Mouse (Mus musculus): ENCODE results near the gene Mrps27.

Mrps27 gene

DNA sequence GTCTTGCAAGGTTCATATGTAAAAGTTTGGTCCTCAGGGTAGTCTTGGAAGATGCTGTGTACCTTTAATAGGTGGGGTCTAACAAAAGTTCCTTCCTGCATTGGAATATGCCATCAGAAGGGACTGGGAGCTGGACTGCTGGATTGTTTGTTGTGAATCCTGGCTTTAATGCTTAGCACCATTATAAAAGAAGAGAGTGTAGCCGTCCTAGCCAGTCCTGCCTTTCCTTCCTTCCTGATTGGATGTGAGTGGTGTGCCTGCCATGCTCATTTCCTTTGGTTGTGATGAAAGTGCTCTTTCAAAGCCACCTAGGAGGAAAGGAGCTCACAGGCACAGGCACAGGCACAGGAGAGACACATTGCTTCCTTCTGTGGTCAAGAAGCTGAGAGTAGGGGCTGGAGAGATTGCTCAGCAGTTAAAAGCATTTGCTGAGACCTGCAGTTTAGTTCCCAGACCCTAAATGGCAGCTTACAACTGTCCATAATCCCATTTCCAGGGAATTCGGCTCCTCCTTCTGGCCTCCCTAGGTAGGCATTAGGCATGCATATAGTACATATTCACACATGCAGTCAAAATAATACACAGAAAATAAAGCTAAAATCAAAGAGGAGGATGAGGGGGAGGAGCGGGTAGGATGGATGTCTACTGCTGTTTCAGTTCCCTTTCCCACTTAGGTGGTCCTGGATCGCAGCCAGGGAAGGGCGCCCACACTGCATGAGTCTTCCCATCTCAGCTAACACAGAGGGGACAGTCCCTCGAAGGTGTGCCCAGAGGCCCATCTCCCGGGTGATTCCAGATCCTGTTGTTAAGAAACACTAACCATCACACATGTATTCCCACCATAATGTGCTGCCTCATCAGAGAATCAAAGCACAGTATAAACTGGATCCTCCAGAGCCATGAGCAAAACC lies 43.6 kb downstream of the Mrps27 start:
- DNase-seq (ENCODE audit: low read depth, low spot score): no peak

GRCm38 (mm10) chr13:99391417-99391816 lies 46.8 kb downstream of the Mrps27 start:
- peak; percentile 96 for DNase-seq (ENCODE audit: low read depth, low spot score)

DNA sequence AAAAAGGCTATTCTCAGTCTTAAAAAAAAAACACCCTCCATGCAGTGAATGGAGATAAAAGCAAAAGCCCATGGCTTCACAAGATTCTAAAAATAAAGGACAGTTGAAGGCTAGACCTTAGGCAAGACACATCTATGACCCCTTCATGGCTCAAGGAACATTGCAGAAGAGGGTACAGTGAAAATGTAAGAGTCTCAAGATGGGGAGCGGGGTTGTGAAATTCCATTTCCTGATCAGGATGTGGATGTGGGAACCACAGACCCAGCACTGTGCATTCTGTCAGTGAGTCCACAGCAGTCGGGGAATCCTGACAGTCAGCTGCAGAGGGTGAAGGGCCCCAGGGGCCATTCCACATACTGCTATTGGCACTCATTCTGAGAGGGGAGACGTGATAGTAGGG lies 48.5 kb downstream of the Mrps27 start:
- DNase-seq (ENCODE audit: low read depth, low spot score): no peak

- DNase-seq (ENCODE audit: low read depth, low spot score): peak; percentile 42
These were observed 50.1 kb downstream of the Mrps27 start for GRCm38 (mm10) chr13:99394694-99395093.

GRCm38 (mm10) chr13:99395531-99395930 lies 50.9 kb downstream of the Mrps27 start:
- DNase-seq (ENCODE audit: low read depth, low spot score): no peak

GRCm38 (mm10) chr13:99397228-99397627 lies 52.6 kb downstream of the Mrps27 start:
- DNase-seq (ENCODE audit: low read depth, low spot score): no peak

- DNase-seq (ENCODE audit: low read depth, low spot score): peak; percentile 37
These were observed 53.6 kb downstream of the Mrps27 start for GRCm38 (mm10) chr13:99398149-99398701.

- DNase-seq (ENCODE audit: low read depth, low spot score): peak; percentile 38
These were observed 54.8 kb downstream of the Mrps27 start for GRCm38 (mm10) chr13:99399373-99399772.

DNA sequence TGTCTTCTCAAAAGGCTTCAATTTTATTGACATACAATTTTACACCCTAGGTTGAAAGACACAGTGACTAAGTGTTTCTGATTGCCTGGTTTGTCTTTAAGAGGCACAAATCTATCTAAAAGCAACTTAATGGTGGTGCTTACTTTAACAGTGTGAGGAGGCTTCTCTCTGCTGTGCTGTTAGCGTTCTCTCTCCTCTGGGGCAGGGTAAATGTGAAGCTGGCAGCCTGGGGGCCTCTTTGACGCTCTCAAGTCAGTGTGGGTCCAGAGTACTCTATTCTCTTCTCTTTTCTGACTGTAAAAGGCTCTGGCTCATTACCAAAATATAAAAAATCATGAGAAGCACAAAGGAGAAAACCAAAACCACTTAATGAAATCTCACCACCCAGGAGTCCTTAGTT lies 64.6 kb downstream of the Mrps27 start:
- DNase-seq (ENCODE audit: low read depth, low spot score): no peak

DNA sequence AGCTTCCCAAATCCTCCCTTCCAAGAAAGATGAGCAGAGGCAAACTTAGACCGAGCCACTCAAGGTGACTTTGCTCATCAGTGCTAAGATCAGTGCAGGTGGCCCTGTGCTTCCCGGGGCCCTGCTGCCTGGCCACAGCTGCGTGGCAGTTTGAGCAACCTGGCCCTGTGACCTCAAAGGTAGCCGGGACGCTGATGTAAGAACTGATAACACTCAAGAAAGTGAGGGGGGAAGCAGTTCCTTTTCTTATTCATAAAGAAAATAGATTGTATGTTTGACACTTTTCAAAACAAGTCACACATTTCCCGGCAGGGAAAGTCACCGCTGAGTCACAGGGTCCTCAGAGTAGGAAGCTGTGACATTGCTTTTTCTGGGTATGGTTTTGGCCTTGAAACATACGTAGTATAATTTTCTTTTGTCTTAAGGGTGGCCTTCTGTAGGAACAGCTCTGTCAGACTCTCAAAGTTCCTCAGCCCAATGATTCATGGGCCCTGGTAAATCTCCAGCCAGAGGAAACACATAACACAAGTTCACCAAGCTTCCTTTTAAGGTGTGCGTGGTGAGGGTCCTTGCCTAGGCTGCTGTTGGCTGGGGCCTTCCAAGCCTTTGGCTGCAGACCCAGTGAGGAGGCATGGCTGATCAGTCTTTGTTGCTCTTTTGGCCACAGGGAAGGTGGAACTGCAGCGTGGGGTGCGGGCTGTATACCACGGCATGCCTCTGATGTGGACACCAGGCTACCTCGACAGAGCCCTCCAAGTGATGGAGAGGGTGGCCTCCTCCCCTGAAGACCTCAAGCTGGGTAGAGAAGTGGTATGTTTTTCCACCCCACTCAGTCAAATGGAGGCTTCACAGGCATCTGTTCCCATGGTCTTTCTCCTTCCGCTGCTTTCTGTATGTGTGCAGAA lies 66.3 kb downstream of the Mrps27 start:
- no peak for DNase-seq (ENCODE audit: low read depth, low spot score)

GRCm38 (mm10) chr13:99411761-99412160 lies 67.2 kb downstream of the Mrps27 start:
- no peak for DNase-seq (ENCODE audit: low read depth, low spot score)

- DNase-seq (ENCODE audit: low read depth, low spot score): no peak
These were observed 68.0 kb downstream of the Mrps27 start for GRCm38 (mm10) chr13:99412477-99413080.

GRCm38 (mm10) chr13:99413481-99414351 lies 69.1 kb downstream of the Mrps27 start:
- DNase-seq (ENCODE audit: low read depth, low spot score): no peak

- no peak for DNase-seq (ENCODE audit: low read depth, low spot score)
These were observed 69.8 kb downstream of the Mrps27 start for GRCm38 (mm10) chr13:99414352-99414742.

DNA sequence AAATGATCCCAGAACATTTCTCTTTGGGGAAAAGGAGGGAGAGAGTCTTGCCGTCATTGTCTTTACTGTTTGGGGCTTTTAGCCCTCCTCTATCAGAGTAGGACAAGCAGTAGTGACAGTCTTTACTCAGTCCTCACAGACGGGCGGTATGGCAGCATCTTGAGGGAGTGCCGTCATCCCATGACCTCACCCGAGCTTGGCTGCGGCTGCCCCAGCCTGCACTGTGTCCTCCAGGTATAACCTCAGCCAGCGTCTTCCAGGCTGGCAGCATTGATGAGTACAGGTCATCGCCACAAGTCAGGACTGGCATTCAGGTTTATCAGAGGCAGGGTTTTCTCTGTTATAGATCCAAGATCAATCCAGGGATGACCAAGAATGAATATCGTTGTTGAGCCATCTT lies 72.0 kb downstream of the Mrps27 start:
- DNase-seq (ENCODE audit: low read depth, low spot score): no peak

DNA sequence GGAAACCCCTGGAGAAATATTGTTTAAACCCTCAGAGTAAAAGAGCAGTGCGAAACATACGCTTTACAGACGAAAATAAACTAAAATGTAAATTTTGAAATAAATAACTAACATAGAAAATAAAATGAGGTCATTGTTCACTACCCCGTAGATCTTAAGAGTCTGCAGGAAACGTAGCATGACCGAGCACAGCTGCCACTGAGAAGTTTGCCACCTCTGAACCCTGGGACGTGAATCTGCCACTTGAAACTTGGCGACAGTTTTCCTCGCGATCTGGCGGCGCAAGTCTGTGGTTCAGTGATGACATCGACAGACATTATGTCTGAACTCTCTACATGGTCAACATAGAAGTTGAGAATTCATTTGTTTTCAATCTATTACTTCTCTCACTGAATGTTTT lies 79.0 kb downstream of the Mrps27 start:
- DNase-seq (ENCODE audit: low read depth, low spot score): no peak

DNA sequence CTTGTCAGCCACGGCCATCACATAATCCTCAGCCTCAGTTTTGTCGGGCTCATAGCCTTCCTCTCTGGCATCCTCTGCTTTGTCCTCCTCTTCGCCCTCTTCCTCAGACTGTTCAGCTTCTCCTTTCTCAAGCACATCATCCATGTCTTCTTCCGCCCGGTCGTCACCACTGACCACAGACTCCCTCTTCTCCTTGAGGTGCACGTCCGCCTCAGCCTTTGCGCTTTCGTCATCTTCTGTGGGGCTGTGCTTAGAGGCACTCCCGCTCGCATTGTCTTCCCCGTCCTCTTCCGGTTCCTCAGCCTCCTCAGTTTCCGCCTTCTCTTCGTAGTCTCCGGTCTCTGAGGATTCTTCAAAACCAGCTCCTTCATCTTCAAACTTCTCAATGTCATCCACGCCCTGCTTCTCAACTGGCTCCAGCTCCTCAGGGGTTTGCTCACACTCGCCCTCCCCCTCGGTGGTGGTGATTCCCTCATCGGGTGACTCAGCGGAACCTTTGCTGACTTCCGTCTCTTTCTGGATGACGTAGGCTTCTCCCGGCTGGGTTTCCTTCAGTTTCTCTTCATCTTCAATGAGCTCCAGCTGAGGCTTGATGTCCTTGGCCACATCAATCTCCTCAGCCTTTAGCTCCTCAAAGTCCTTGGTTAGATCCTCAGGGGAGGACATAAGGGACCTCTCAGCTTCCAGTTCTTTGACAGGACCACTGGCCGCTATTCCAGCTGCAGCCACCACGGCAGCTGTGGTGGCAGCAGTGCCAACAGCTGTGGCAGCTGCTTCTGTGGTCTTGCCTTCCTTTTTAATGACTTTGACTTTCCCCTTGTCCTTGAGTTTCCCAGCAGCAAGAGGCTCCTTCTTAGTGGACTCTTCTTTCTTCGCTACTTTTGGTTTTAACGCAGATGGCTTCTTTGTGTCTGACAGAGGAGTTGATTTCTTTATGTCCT lies 88.8 kb downstream of the Mrps27 start:
- peak; percentile 19 for DNase-seq (ENCODE audit: low read depth, low spot score)

GRCm38 (mm10) chr13:99434494-99434893 lies 89.9 kb downstream of the Mrps27 start:
- no peak for DNase-seq (ENCODE audit: low read depth, low spot score)

GRCm38 (mm10) chr13:99437051-99437450 lies 92.5 kb downstream of the Mrps27 start:
- no peak for DNase-seq (ENCODE audit: low read depth, low spot score)

GRCm38 (mm10) chr13:99439357-99439756 lies 94.8 kb downstream of the Mrps27 start:
- peak; percentile 75 for DNase-seq (ENCODE audit: low read depth, low spot score)

Data from 3T3-L1 (cell line).